Mouse (Mus musculus): ENCODE measurements around the gene Upf2.

The Upf2 gene

GRCm38 (mm10) chr2:5950766-5951595 lies at the start of gene Upf2:
Upf2 (plus strand) TSS chr2:5951469.
- in situ Hi-C loops (cut with MboI; ENCODE audit: low pct_unique_long_range_greater_than_20kb in 1 of 2, low sequenced_read_pairs in 2 of 2, unreplicated experiment in 1 of 2) = no loop called here

- in situ Hi-C loops (cut with MboI; ENCODE audit: low pct_unique_long_range_greater_than_20kb in 1 of 2, low sequenced_read_pairs in 2 of 2, unreplicated experiment in 1 of 2) = no loop called here
Observed at GRCm38 (mm10) chr2:5906092-5906491, 45.2 kb upstream of the Upf2 start.

GRCm38 (mm10) chr2:5906625-5907024 lies 44.6 kb upstream of the Upf2 start:
- in situ Hi-C loops (cut with MboI; ENCODE audit: low pct_unique_long_range_greater_than_20kb in 1 of 2, low sequenced_read_pairs in 2 of 2, unreplicated experiment in 1 of 2) = no loop called here

GRCm38 (mm10) chr2:5911282-5911965 lies 39.8 kb upstream of the Upf2 start:
- in situ Hi-C loops (cut with MboI; ENCODE audit: low pct_unique_long_range_greater_than_20kb in 1 of 2, low sequenced_read_pairs in 2 of 2, unreplicated experiment in 1 of 2) = no loop called here

- in situ Hi-C loops (cut with MboI; ENCODE audit: low pct_unique_long_range_greater_than_20kb in 1 of 2, low sequenced_read_pairs in 2 of 2, unreplicated experiment in 1 of 2) = no loop called here
Observed at GRCm38 (mm10) chr2:5922823-5923222, 28.4 kb upstream of the Upf2 start.

- in situ Hi-C loops (cut with MboI; ENCODE audit: low pct_unique_long_range_greater_than_20kb in 1 of 2, low sequenced_read_pairs in 2 of 2, unreplicated experiment in 1 of 2) = no loop called here
Observed at GRCm38 (mm10) chr2:5923786-5924185, 27.5 kb upstream of the Upf2 start.

- in situ Hi-C loops (cut with MboI; ENCODE audit: low pct_unique_long_range_greater_than_20kb in 1 of 2, low sequenced_read_pairs in 2 of 2, unreplicated experiment in 1 of 2) = no loop called here
Observed at GRCm38 (mm10) chr2:5927481-5927880, 23.8 kb upstream of the Upf2 start.

- in situ Hi-C loops (cut with MboI; ENCODE audit: low pct_unique_long_range_greater_than_20kb in 1 of 2, low sequenced_read_pairs in 2 of 2, unreplicated experiment in 1 of 2) = no loop called here
Observed at GRCm38 (mm10) chr2:5929793-5930192, 21.5 kb upstream of the Upf2 start.

- in situ Hi-C loops (cut with MboI; ENCODE audit: low pct_unique_long_range_greater_than_20kb in 1 of 2, low sequenced_read_pairs in 2 of 2, unreplicated experiment in 1 of 2) = no loop called here
Observed at GRCm38 (mm10) chr2:5930291-5931054, 20.8 kb upstream of the Upf2 start.

- in situ Hi-C loops (cut with MboI; ENCODE audit: low pct_unique_long_range_greater_than_20kb in 1 of 2, low sequenced_read_pairs in 2 of 2, unreplicated experiment in 1 of 2) = no loop called here
Observed at GRCm38 (mm10) chr2:5931938-5932337, 19.3 kb upstream of the Upf2 start.

GRCm38 (mm10) chr2:5934936-5935335 lies 16.3 kb upstream of the Upf2 start:
- in situ Hi-C loops (cut with MboI; ENCODE audit: low pct_unique_long_range_greater_than_20kb in 1 of 2, low sequenced_read_pairs in 2 of 2, unreplicated experiment in 1 of 2) = no loop called here

- in situ Hi-C loops (cut with MboI; ENCODE audit: low pct_unique_long_range_greater_than_20kb in 1 of 2, low sequenced_read_pairs in 2 of 2, unreplicated experiment in 1 of 2) = no loop called here
Observed at GRCm38 (mm10) chr2:5936068-5936467, 15.2 kb upstream of the Upf2 start.

- in situ Hi-C loops (cut with MboI; ENCODE audit: low pct_unique_long_range_greater_than_20kb in 1 of 2, low sequenced_read_pairs in 2 of 2, unreplicated experiment in 1 of 2) = no loop called here
Observed at GRCm38 (mm10) chr2:5936550-5936949, 14.7 kb upstream of the Upf2 start.

GRCm38 (mm10) chr2:5939319-5939718 lies 11.9 kb upstream of the Upf2 start:
- in situ Hi-C loops (cut with MboI; ENCODE audit: low pct_unique_long_range_greater_than_20kb in 1 of 2, low sequenced_read_pairs in 2 of 2, unreplicated experiment in 1 of 2) = no loop called here

GRCm38 (mm10) chr2:5939911-5940310 lies 11.4 kb upstream of the Upf2 start:
- in situ Hi-C loops (cut with MboI; ENCODE audit: low pct_unique_long_range_greater_than_20kb in 1 of 2, low sequenced_read_pairs in 2 of 2, unreplicated experiment in 1 of 2) = no loop called here

- in situ Hi-C loops (cut with MboI; ENCODE audit: low pct_unique_long_range_greater_than_20kb in 1 of 2, low sequenced_read_pairs in 2 of 2, unreplicated experiment in 1 of 2) = no loop called here
Observed at GRCm38 (mm10) chr2:5940936-5941335, 10.3 kb upstream of the Upf2 start.

GRCm38 (mm10) chr2:5941861-5942415 lies 9.3 kb upstream of the Upf2 start:
- in situ Hi-C loops (cut with MboI; ENCODE audit: low pct_unique_long_range_greater_than_20kb in 1 of 2, low sequenced_read_pairs in 2 of 2, unreplicated experiment in 1 of 2) = no loop called here

- in situ Hi-C loops (cut with MboI; ENCODE audit: low pct_unique_long_range_greater_than_20kb in 1 of 2, low sequenced_read_pairs in 2 of 2, unreplicated experiment in 1 of 2) = no loop called here
Observed at GRCm38 (mm10) chr2:5942416-5943032, 8.7 kb upstream of the Upf2 start, which contains the start of gene Dhtkd1. Dhtkd1 (minus strand) TSS chr2:5942792.

All from mouse embryonic stem cell (cell line).